Mouse (Mus musculus) heart, embryonic 12.5 days (tissue): Measurements from ENCODE around the gene Sytl2. TPM values are rescaled to one million over a fixed set of nuclear protein-coding genes. Genes with fewer than 3 reads are reported as not detected.

Source experiments
- ATAC-seq: fragments of 200-750 bp; cut with Nextera tagmentation; 2 replicates; pipeline ENCODE4 v1.8.0; 2017; ENCODE audit warnings: moderate TSS enrichment, moderate library complexity; ENCODE audit not compliant: insufficient number of reproducible peaks, low FRiP score
- H3K27ac ChIP-seq: fragments of 300-500 bp; sonication (generic); 2 replicates; pipeline ENCODE4 v1.5.1; 2016; ENCODE audit warnings: mild to moderate bottlenecking, moderate library complexity; ENCODE audit not compliant: poor library complexity, severe bottlenecking
- H3K27me3 ChIP-seq: fragments of 300-500 bp; sonication (generic); replicated peaks from 2 replicates; pipeline ENCODE4 v1.6.1; 2016; ENCODE audit warnings: mild to moderate bottlenecking, moderate library complexity
- H3K36me3 ChIP-seq: fragments of 300-500 bp; sonication (generic); 2 replicates; pipeline ENCODE4 v1.6.1; 2016; ENCODE audit warnings: mild to moderate bottlenecking, moderate library complexity
- H3K4me1 ChIP-seq: fragments of 300-500 bp; sonication (generic); replicated peaks from 2 replicates; pipeline ENCODE4 v1.6.1; 2016; ENCODE audit warnings: mild to moderate bottlenecking
- H3K4me2 ChIP-seq: fragments of 300-500 bp; sonication (generic); 2 replicates; pipeline ENCODE4 v1.6.1; 2016; ENCODE audit warnings: mild to moderate bottlenecking, moderate library complexity
- H3K4me3 ChIP-seq: fragments of 300-500 bp; sonication (generic); 2 replicates; pipeline ENCODE4 v1.5.1; 2016; ENCODE audit warnings: mild to moderate bottlenecking
- H3K9ac ChIP-seq: fragments of 300-500 bp; sonication (generic); 2 replicates; pipeline ENCODE4 v1.6.1; 2016; ENCODE audit warnings: mild to moderate bottlenecking, moderate library complexity
- H3K9me3 ChIP-seq: fragments of 300-500 bp; sonication (generic); replicated peaks from 2 replicates; pipeline ENCODE4 v1.6.1; 2016; ENCODE audit warnings: mild to moderate bottlenecking, moderate library complexity
- WGBS: fragments of 180-500 bp; shearing (Covaris S2); methylation state at CpG from one replicate; pipeline ENCODE4 v1.1.7; 2016; 5-methylcytosine and 5-hydroxymethylcytosine counted together
- polyA plus RNA-seq: library from polyadenylated mRNA; unstranded; fragments of >200 nt; fragmentation: Nextera tagmentation; extraction: Ambion mirVana; gene quantifications from 2 replicates; pipeline ENCODE4 v1.2.1, GENCODE M21; 2016

The Sytl2 gene
- polyA plus RNA-seq, 1 experiment from 2014 or later: 8.3 TPM

DNA sequence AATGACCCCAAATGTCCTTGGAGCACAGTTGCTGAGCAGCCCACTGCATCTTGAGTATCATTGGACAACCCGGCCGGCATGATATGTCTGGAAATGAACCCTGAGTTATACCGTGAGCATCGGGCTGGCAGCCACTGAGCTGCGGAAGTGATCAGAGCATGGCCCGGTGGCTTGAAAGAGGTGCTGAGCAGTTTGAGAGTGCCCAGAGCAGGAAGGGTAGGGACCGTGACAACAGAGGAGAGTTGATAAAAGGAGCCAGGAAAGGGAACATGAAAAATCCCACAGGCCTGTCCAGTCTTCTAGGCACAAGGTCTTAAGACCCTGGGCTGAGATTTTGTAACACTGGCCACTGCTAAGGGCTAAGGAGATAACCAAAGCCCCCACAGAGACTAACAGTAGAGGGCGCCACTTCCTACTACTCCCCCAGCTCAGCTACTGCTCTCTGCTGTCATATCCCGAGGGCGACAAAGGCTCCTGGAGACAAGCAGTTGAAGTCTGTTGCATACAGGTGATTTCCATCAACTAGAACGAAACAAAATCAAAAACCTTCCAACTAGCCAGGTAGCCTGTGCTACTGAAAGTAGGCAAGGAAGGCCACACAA lies 21.7 kb upstream of the Sytl2 start:
- ATAC-seq: peak; percentile 56
- Histone ChIP-seq H3K4me2 (no peak overlapping the region), H3K4me1 (no peaks in the 10 kb centered on the region; the same call in 1 of the 2 replicates), H3K4me3 (no peak overlapping the region), H3K9ac (no peak overlapping the region), H3K27me3 (no peaks in the 10 kb centered on the region; the same call in 1 of the 2 replicates), H3K9me3 (no peaks in the 10 kb centered on the region), H3K36me3 (no peaks in the 10 kb centered on the region), H3K27ac (no peak overlapping the region)
- 30% methylated on average over 11 of the region's 11 CpGs for WGBS

DNA sequence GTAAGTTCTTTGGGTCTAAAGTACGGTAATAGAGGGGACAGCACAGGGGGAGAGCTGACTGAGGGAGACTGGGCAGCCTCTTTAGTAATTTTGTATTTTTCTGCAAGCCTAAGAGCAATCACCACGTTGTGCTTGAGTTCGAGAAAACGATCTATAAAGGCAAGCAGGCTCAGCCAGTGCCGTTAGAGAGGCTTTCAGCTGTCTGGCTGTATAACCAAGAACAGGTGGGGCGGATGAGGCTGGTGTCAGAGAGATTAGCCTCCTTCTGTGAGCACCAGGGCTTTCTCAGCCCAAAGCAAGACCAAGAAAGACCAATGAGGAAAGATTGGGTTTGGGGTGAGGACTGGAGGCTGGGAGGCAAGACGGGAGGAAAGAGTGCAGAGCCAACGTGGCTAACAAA lies 21.2 kb upstream of the Sytl2 start:
- Histone ChIP-seq H3K27me3 (no peaks in the 10 kb centered on the region), H3K36me3 (no peaks in the 10 kb centered on the region), H3K9me3 (no peaks in the 10 kb centered on the region), H3K4me2 (no peak overlapping the region), H3K27ac (no peak overlapping the region), H3K4me1 (no peaks in the 10 kb centered on the region; the same call in 1 of the 2 replicates), H3K4me3 (no peak overlapping the region), H3K9ac (no peak overlapping the region)
- 57% methylated on average over 8 of the region's 8 CpGs for WGBS
- ATAC-seq: no peak

DNA sequence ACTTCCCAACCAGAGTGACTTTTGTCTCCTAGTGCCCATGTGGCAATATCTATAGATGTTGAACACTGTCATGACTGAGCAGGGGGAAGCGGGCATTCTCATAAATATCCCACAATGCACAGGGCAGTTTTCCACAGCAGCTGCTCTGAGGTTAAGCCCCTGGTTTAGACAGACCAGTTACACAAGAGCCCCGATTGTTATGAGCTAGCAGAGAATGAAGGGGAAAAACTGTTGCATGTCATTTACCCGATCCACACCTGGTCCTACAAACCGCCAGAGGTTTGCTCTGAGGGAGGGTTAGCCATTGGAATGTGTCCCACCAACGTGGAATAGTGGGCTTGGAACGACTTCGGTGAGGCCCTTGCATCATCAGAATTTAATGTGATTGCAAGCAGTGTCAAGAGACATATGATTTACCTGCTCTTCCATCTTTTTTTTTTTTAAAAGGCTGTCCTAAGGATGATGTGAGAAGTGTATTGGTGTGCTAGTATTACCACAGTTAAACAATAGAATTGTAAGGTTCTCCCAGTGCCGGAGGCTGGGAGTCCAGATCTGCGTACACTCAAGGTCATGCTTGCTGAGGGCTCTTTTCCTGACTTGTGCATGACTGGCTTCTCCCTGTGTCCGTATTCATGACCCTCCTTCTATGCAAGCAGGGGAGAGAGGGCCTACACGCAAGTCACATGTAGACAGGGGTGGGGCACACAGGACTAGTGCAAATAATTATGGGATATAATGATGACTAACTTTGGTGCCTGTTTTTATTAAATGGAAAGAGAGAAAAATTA lies 20.1 kb upstream of the Sytl2 start:
- no peak for ATAC-seq
- H3K27me3 ChIP-seq: no peaks in the 10 kb centered on the region

GRCm38 (mm10) chr7:90282786-90283185 lies 19.3 kb upstream of the Sytl2 start:
- no peak overlapping the region for H3K9ac ChIP-seq
- H3K9me3 ChIP-seq: no peaks in the 10 kb centered on the region
- no peak overlapping the region for H3K4me3 ChIP-seq
- no peak overlapping the region for H3K27ac ChIP-seq
- no peaks in the 10 kb centered on the region for H3K27me3 ChIP-seq
- ATAC-seq: no peak
- no peaks in the 10 kb centered on the region; the same call in 1 of the 2 replicates for H3K4me1 ChIP-seq
- H3K36me3 ChIP-seq: no peaks in the 10 kb centered on the region
- no peak overlapping the region for H3K4me2 ChIP-seq
- 74% methylated on average over 1 of the region's 1 CpGs for WGBS

More for the DNA sequence above, 20.1 kb upstream of the Sytl2 start:
- 79% methylated on average over 11 of the region's 11 CpGs for WGBS
- Histone ChIP-seq H3K4me3 (no peak overlapping the region), H3K4me1 (no peaks in the 10 kb centered on the region; the same call in 1 of the 2 replicates), H3K27ac (no peak overlapping the region), H3K9ac (no peak overlapping the region), H3K9me3 (no peaks in the 10 kb centered on the region), H3K4me2 (no peak overlapping the region), H3K36me3 (no peaks in the 10 kb centered on the region)

GRCm38 (mm10) chr7:90284793-90285192 lies 17.3 kb upstream of the Sytl2 start:
- 60% methylated on average over 7 of the region's 7 CpGs for WGBS

GRCm38 (mm10) chr7:90291885-90292284 lies 10.2 kb upstream of the Sytl2 start:
- no peaks in the 10 kb centered on the region for H3K4me1 ChIP-seq
- H3K4me2 ChIP-seq: no peak overlapping the region
- no peak for ATAC-seq
- WGBS: 78% methylated on average over 6 of the region's 6 CpGs
- H3K27ac ChIP-seq: no peak overlapping the region
- H3K27me3 ChIP-seq: no peaks in the 10 kb centered on the region
- no peak overlapping the region for H3K4me3 ChIP-seq
- H3K9me3 ChIP-seq: no peaks in the 10 kb centered on the region
- H3K9ac ChIP-seq: no peak overlapping the region
- H3K36me3 ChIP-seq: no peaks in the 10 kb centered on the region

More at GRCm38 (mm10) chr7:90284793-90285192, 17.3 kb upstream of the Sytl2 start:
- Histone ChIP-seq H3K27ac (no peak overlapping the region), H3K9me3 (no peaks in the 10 kb centered on the region), H3K27me3 (no peaks in the 10 kb centered on the region), H3K4me1 (no peaks in the 10 kb centered on the region; the same call in 1 of the 2 replicates), H3K36me3 (no peaks in the 10 kb centered on the region), H3K4me3 (no peak overlapping the region), H3K9ac (no peak overlapping the region), H3K4me2 (no peak overlapping the region)
- ATAC-seq: no peak

- 4% methylated on average over 27 of the region's 27 CpGs for WGBS
- H3K4me1 ChIP-seq: peaks cover 3% of the 10 kb centered on the region; the same call in 1 of the 2 replicates
- no peak overlapping the region for H3K27ac ChIP-seq
- peak overlapping the region; percentile 72 for H3K9ac ChIP-seq
- peaks cover 22% of the 10 kb centered on the region for H3K27me3 ChIP-seq
- no peak; the same call in 1 of the 2 replicates for ATAC-seq
- peak overlapping the region; percentile 76 for H3K4me3 ChIP-seq
- no peaks in the 10 kb centered on the region for H3K9me3 ChIP-seq
- H3K4me2 ChIP-seq: peak overlapping the region; percentile 97
- no peaks in the 10 kb centered on the region for H3K36me3 ChIP-seq
Observed at GRCm38 (mm10) chr7:90302647-90303552, 848 bp downstream of the Sytl2 start.

- no peak for ATAC-seq
- Histone ChIP-seq H3K4me3 (no peak overlapping the region), H3K9me3 (no peaks in the 10 kb centered on the region), H3K27ac (no peak overlapping the region), H3K9ac (no peak overlapping the region), H3K4me1 (peaks cover 3% of the 10 kb centered on the region; the same call in 1 of the 2 replicates), H3K36me3 (no peaks in the 10 kb centered on the region), H3K4me2 (no peak overlapping the region), H3K27me3 (peaks cover 10% of the 10 kb centered on the region)
- 58% methylated on average over 3 of the region's 3 CpGs for WGBS
Observed at GRCm38 (mm10) chr7:90306079-90306478, 4.0 kb downstream of the Sytl2 start.

GRCm38 (mm10) chr7:90306968-90307367 lies 4.9 kb downstream of the Sytl2 start:
- H3K9ac ChIP-seq: no peak overlapping the region
- ATAC-seq: no peak
- H3K9me3 ChIP-seq: no peaks in the 10 kb centered on the region
- no peak overlapping the region for H3K4me3 ChIP-seq
- peaks cover 3% of the 10 kb centered on the region; the same call in 1 of the 2 replicates for H3K4me1 ChIP-seq
- no peak overlapping the region for H3K27ac ChIP-seq
- H3K4me2 ChIP-seq: no peak overlapping the region
- WGBS: 82% methylated on average over 1 of the region's 1 CpGs
- no peaks in the 10 kb centered on the region for H3K36me3 ChIP-seq
- peaks cover 10% of the 10 kb centered on the region for H3K27me3 ChIP-seq

- Histone ChIP-seq H3K4me3 (no peak overlapping the region), H3K9me3 (no peaks in the 10 kb centered on the region), H3K4me2 (no peak overlapping the region), H3K27ac (no peak overlapping the region), H3K36me3 (no peaks in the 10 kb centered on the region), H3K27me3 (peaks cover 10% of the 10 kb centered on the region), H3K9ac (no peak overlapping the region), H3K4me1 (no peaks in the 10 kb centered on the region; the same call in 1 of the 2 replicates)
- no peak for ATAC-seq
- 68% methylated on average over 6 of the region's 6 CpGs for WGBS
Observed at GRCm38 (mm10) chr7:90308003-90308402, 6.0 kb downstream of the Sytl2 start.
